Mouse (Mus musculus): ENCODE results near the gene Baat.

DNA sequence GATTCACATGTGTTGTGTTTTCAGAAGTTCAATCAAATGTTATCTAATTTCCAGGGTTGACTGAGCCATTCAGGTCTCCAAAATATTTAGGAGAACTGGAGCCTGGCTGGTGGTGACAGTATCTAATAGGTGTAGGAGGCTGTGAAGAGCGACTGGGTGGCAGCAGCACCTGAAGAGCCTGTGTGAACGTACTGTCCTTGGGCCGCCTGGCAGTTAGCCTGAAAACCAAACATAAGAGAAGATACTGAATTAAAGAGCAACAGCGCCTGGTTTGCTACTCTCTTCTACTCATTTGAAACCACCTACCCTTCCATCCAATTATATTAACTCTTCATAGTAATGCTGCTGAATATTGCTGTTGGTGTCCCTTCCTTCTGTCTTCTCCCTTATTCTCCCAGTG is 30.3 kb upstream of the Baat start:
- no peak for TF ChIP-seq CTCF (IDR thresholded peaks at IDR 0.05)
- no peak for TF ChIP-seq EP300 (IDR thresholded peaks at IDR 0.05)
